Mouse (Mus musculus) gonadal fat pad, adult 2 months (tissue): ENCODE measurements around the gene Tspan5. TPM values are rescaled to one million over a fixed set of nuclear protein-coding genes. Genes with fewer than 3 reads are reported as not detected.

Experiments
- DNase-seq: peaks from one replicate; pipeline ENCODE4 v3.0.0-alpha.2; 2012; ENCODE audit warnings: low read depth
- polyA plus RNA-seq: library from polyadenylated mRNA; depleted of rRNA; stranded (reverse); fragments of >200 nt; gene quantifications from 2 replicates; pipeline ENCODE4 v1.2.3, GENCODE M21; 2012; rRNA removed

Gene Tspan5
- 29.1 and 31.1 TPM in 2 replicates for polyA plus RNA-seq

- DNase-seq = no peak
These were observed at the start of gene Tspan5 for GRCm38 (mm10) chr3:138741649-138742565. Gene Tspan5, plus strand, starts transcription at chr3:138742195.

GRCm38 (mm10) chr3:138692302-138692701 is 49.7 kb upstream of the Tspan5 start:
- no peak for DNase-seq

- no peak for DNase-seq
These were observed 38.6 kb upstream of the Tspan5 start for GRCm38 (mm10) chr3:138703399-138703798.

GRCm38 (mm10) chr3:138704469-138704868 is 37.5 kb upstream of the Tspan5 start:
- no peak for DNase-seq

- DNase-seq = no peak
These were observed 36.1 kb upstream of the Tspan5 start for GRCm38 (mm10) chr3:138705875-138706274.

- DNase-seq = no peak
These were observed 32.8 kb upstream of the Tspan5 start for GRCm38 (mm10) chr3:138709183-138709582.

- DNase-seq = no peak
These were observed 30.0 kb upstream of the Tspan5 start for GRCm38 (mm10) chr3:138711971-138712370.

- DNase-seq = no peak
These were observed 29.4 kb upstream of the Tspan5 start for GRCm38 (mm10) chr3:138712452-138713140.

GRCm38 (mm10) chr3:138713141-138713540 is 28.9 kb upstream of the Tspan5 start:
- no peak for DNase-seq

- DNase-seq = no peak
These were observed 27.2 kb upstream of the Tspan5 start for GRCm38 (mm10) chr3:138714788-138715187.

- DNase-seq = no peak
These were observed 26.8 kb upstream of the Tspan5 start for GRCm38 (mm10) chr3:138715212-138715611.

GRCm38 (mm10) chr3:138717040-138717439 is 25.0 kb upstream of the Tspan5 start:
- no peak for DNase-seq

GRCm38 (mm10) chr3:138722152-138722551 is 19.8 kb upstream of the Tspan5 start:
- no peak for DNase-seq

GRCm38 (mm10) chr3:138727571-138727970 is 14.4 kb upstream of the Tspan5 start:
- no peak for DNase-seq

- DNase-seq = no peak
These were observed 13.2 kb upstream of the Tspan5 start for GRCm38 (mm10) chr3:138728840-138729239.

- DNase-seq = no peak
These were observed 11.2 kb upstream of the Tspan5 start for GRCm38 (mm10) chr3:138730812-138731211.

- no peak for DNase-seq
These were observed 6.2 kb upstream of the Tspan5 start for GRCm38 (mm10) chr3:138735760-138736159.

GRCm38 (mm10) chr3:138739150-138739700 is 2.8 kb upstream of the Tspan5 start:
- no peak for DNase-seq

GRCm38 (mm10) chr3:138740291-138740690 is 1.7 kb upstream of the Tspan5 start:
- DNase-seq = no peak

- no peak for DNase-seq
These were observed 1.0 kb upstream of the Tspan5 start for GRCm38 (mm10) chr3:138740843-138741540.

- DNase-seq = no peak
These were observed 553 bp downstream of the Tspan5 start for GRCm38 (mm10) chr3:138742566-138742930.

- DNase-seq = no peak
These were observed 1.2 kb downstream of the Tspan5 start for GRCm38 (mm10) chr3:138743061-138743671.
